Mouse (Mus musculus): ENCODE measurements around the gene Gm17617. TPM values are rescaled to one million over a fixed set of nuclear protein-coding genes. Genes with fewer than 3 reads are reported as not detected.
"Not testable (repeated sequence)": the region's sequence is repeated elsewhere in the genome, so short reads cannot be mapped to it uniquely, and the experiment has no call there.

The Gm17617 gene
- total and polyA plus RNA-seq, 3 experiments, result not detected

GRCm38 (mm10) chr13:55099066-55099725 is 34.2 kb downstream of the Gm17617 start:
- Histone ChIP-seq H3K4me1 (ENCODE audit: control insufficient read depth in 1 of 2, insufficient read depth in 2 of 2) (peaks cover 0 to 2% of the 10 kb centered on the region in 2 experiments; a peak in 1 of 4 replicates), H3K79me2 (replicated peaks; ENCODE audit: control insufficient read depth, extremely low read depth, insufficient read depth, poor library complexity, severe bottlenecking) (peaks cover 16% of the 10 kb centered on the region), H3K27ac (ENCODE audit: insufficient read depth, low read depth) (peak overlapping the region; percentile 83), H3K4me2 (ENCODE audit: insufficient read depth, low read depth, poor library complexity, severe bottlenecking) (peak overlapping the region; percentile 99), H3K9ac (ENCODE audit: insufficient read depth, low read depth) (peak overlapping the region; percentile 89), H3K4me3 (replicated peaks in 1 of 3; ENCODE audit: low read depth in 2 of 3, low read length in 2 of 3, poor library complexity in 1 of 3) (peak overlapping the region; percentile 80 to 96 (median 84)), H3K27me3 (replicated peaks) (no peaks in the 10 kb centered on the region), H3K36me3 (replicated peaks in 1 of 2; ENCODE audit: control insufficient read depth in 1 of 2, insufficient read depth in 1 of 2, low read length in 1 of 2) (no peaks in the 10 kb centered on the region), H3K9me3 (replicated peaks; ENCODE audit: low read length) (no peaks in the 10 kb centered on the region)
- dilution Hi-C loops (cut with MboI; ENCODE audit: extremely low pct_ligation_motif_present, extremely low pct_unique_long_range_greater_than_20kb, low sequenced_read_pairs), result no loop called here
- in situ Hi-C loops (cut with MboI; ENCODE audit: low pct_ligation_motif_present, low pct_unique_long_range_greater_than_20kb, low sequenced_read_pairs), result no loop called here
- no peak for TF ChIP-seq KAT2A (IDR thresholded peaks at IDR 0.05; ENCODE audit: insufficient replicate concordance, low read length)
- TF ChIP-seq CTCF (conservative IDR thresholded peaks at IDR 0.05 in 1 of 2, IDR thresholded peaks at IDR 0.05 in 1 of 2; ENCODE audit: low read depth in 2 of 2, low read length in 2 of 2), result no peak
- TF ChIP-seq MAX (IDR thresholded peaks at IDR 0.05; ENCODE audit: low read length), result peak; percentile 55; the same call in 1 of the 2 replicates
- TF ChIP-seq SIN3A (IDR thresholded peaks at IDR 0.05; ENCODE audit: low read length), result peak; percentile 1; the same call in 1 of the 2 replicates
- peak; percentile 51 for TF ChIP-seq MXI1 (IDR thresholded peaks at IDR 0.05; ENCODE audit: low read depth, low read length)
- peak; percentile 56; the same call in 1 of the 2 replicates for TF ChIP-seq CHD1 (IDR thresholded peaks at IDR 0.05; ENCODE audit: low read depth, low read length)
- no peak for TF ChIP-seq NRF1 (IDR thresholded peaks at IDR 0.05; ENCODE audit: low read depth, low read length)
- TF ChIP-seq ZKSCAN1 (IDR thresholded peaks at IDR 0.05; ENCODE audit: borderline replicate concordance, low read depth, low read length), result no peak
- no peak for TF ChIP-seq MEF2A (IDR thresholded peaks at IDR 0.05; ENCODE audit: borderline replicate concordance, low read depth, low read length)
- DNase-seq (ENCODE audit: extremely low read depth), result peak; percentile 76

- dilution Hi-C loops (cut with MboI; ENCODE audit: extremely low pct_ligation_motif_present, extremely low pct_unique_long_range_greater_than_20kb, low sequenced_read_pairs), result not testable (repeated sequence)
- 0 out of 4 replicates have a peak, but pooled peaks of 1 of the 2 experiments have one; percentile 8 for TF ChIP-seq CTCF (conservative IDR thresholded peaks at IDR 0.05 in 1 of 2, IDR thresholded peaks at IDR 0.05 in 1 of 2; ENCODE audit: low read depth in 2 of 2, low read length in 2 of 2)
Measured at GRCm38 (mm10) chr13:55097841-55098240, 35.5 kb downstream of the Gm17617 start.

GRCm38 (mm10) chr13:55092588-55092987 is 40.8 kb downstream of the Gm17617 start:
- Histone ChIP-seq H3K9me3 (replicated peaks; ENCODE audit: low read length) (peaks cover 2% of the 10 kb centered on the region), H3K27ac (ENCODE audit: insufficient read depth, low read depth) (no peak overlapping the region), H3K4me2 (ENCODE audit: insufficient read depth, low read depth, poor library complexity, severe bottlenecking) (no peak overlapping the region), H3K4me1 (ENCODE audit: control insufficient read depth in 1 of 2, insufficient read depth in 2 of 2) (peaks cover 0 to 2% of the 10 kb centered on the region in 2 experiments; a peak in 1 of 4 replicates), H3K9ac (ENCODE audit: insufficient read depth, low read depth) (no peak overlapping the region), H3K79me2 (replicated peaks; ENCODE audit: control insufficient read depth, extremely low read depth, insufficient read depth, poor library complexity, severe bottlenecking) (peaks cover 12% of the 10 kb centered on the region), H3K27me3 (replicated peaks) (no peaks in the 10 kb centered on the region), H3K4me3 (replicated peaks in 1 of 3; ENCODE audit: low read depth in 2 of 3, low read length in 2 of 3, poor library complexity in 1 of 3) (no peak overlapping the region), H3K36me3 (replicated peaks in 1 of 2; ENCODE audit: control insufficient read depth in 1 of 2, insufficient read depth in 1 of 2, low read length in 1 of 2) (peaks cover 15 to 45% of the 10 kb centered on the region in 2 experiments)
- dilution Hi-C loops (cut with MboI; ENCODE audit: extremely low pct_ligation_motif_present, extremely low pct_unique_long_range_greater_than_20kb, low sequenced_read_pairs) (no loop called here), in situ Hi-C loops (cut with MboI; ENCODE audit: low pct_ligation_motif_present, low pct_unique_long_range_greater_than_20kb, low sequenced_read_pairs) (no loop called here)
- no peak for DNase-seq (ENCODE audit: extremely low read depth)
- TF ChIP-seq ZNF384 (IDR thresholded peaks at IDR 0.05; ENCODE audit: low read depth, low read length) (no peak), ELF1 (IDR thresholded peaks at IDR 0.05; ENCODE audit: low read depth, low read length) (no peak), MYC (IDR thresholded peaks at IDR 0.05; ENCODE audit: low read depth, low read length) (no peak), E2F4 (IDR thresholded peaks at IDR 0.05; ENCODE audit: insufficient replicate concordance, low read depth, low read length) (no peak), USF1 (IDR thresholded peaks at IDR 0.05; ENCODE audit: low read depth, low read length) (no peak), RAD21 (IDR thresholded peaks at IDR 0.05; ENCODE audit: low read depth, low read length) (no peak), MAX (IDR thresholded peaks at IDR 0.05; ENCODE audit: low read length) (no peak), CHD2 (IDR thresholded peaks at IDR 0.05; ENCODE audit: low read length) (no peak), MAZ (IDR thresholded peaks at IDR 0.05; ENCODE audit: low read depth, low read length) (no peak), MEF2A (IDR thresholded peaks at IDR 0.05; ENCODE audit: borderline replicate concordance, low read depth, low read length) (no peak), UBTF (IDR thresholded peaks at IDR 0.05; ENCODE audit: low read depth, low read length) (no peak), USF2 (conservative IDR thresholded peaks at IDR 0.05; ENCODE audit: low read depth, low read length) (no peak), SMC3 (IDR thresholded peaks at IDR 0.05; ENCODE audit: low read depth, low read length) (no peak)

More at GRCm38 (mm10) chr13:55097841-55098240, 35.5 kb downstream of the Gm17617 start:
- H3K9ac ChIP-seq (ENCODE audit: insufficient read depth, low read depth); H3K27ac ChIP-seq (ENCODE audit: insufficient read depth, low read depth); H3K9me3 ChIP-seq (replicated peaks; ENCODE audit: low read length); H3K36me3 ChIP-seq (replicated peaks in 1 of 2; ENCODE audit: control insufficient read depth in 1 of 2, insufficient read depth in 1 of 2, low read length in 1 of 2); H3K4me2 ChIP-seq (ENCODE audit: insufficient read depth, low read depth, poor library complexity, severe bottlenecking); H3K4me3 ChIP-seq (replicated peaks in 1 of 3; ENCODE audit: low read depth in 2 of 3, low read length in 2 of 3, poor library complexity in 1 of 3); H3K4me1 ChIP-seq (ENCODE audit: control insufficient read depth in 1 of 2, insufficient read depth in 2 of 2); in situ Hi-C loops (cut with MboI; ENCODE audit: low pct_ligation_motif_present, low pct_unique_long_range_greater_than_20kb, low sequenced_read_pairs); H3K27me3 ChIP-seq (replicated peaks): not testable (repeated sequence)
- peak; percentile 6 for DNase-seq (ENCODE audit: extremely low read depth)
- peaks cover 20% of the 10 kb centered on the region for H3K79me2 ChIP-seq (replicated peaks; ENCODE audit: control insufficient read depth, extremely low read depth, insufficient read depth, poor library complexity, severe bottlenecking)

All from CH12.LX (cell line).